Mouse (Mus musculus): ENCODE measurements around the gene Lbx1. TPM values are rescaled to one million over a fixed set of nuclear protein-coding genes. Genes with fewer than 3 reads are reported as not detected.

The Lbx1 gene
- polyA plus RNA-seq, 1 experiment from 2014 or later: 0.49 TPM

DNA sequence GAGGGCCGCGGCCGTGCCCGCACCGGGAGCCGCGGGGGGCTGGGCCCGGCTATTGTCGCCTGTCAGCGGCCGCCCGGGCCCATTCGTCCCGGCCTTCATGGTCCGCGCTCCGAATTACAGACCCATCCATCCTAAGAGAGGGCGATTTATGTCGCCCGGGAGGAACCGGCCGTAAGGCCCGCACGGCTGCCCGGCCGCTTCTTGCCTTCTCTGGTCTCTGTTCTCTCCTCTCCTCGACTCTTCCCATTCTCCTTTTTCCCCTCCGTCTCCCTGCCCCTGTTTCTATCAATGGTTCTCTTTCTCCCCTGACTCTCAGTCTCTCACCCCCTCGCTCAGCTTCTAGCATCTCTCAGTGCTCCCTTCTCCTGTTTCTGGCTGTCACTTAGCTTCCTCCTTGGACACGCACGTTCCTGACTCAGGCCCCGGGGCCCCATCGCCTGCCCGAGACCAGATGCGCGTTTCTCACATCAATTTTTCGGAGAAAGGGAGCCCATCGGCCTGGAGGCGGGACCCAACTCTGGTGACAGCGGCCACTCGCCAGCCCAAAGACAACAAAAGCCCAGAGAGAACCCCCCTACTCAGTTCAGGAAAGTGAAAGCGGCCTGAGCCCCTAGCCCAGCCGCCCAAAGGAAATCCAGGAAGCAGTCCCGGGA lies 4.1 kb downstream of the Lbx1 start:
- DNase-seq: peak; percentile 53
- WGBS: under 1% methylated on average over 44 of the region's 44 CpGs
- Histone ChIP-seq H3K27me3 (ENCODE audit: control insufficient read depth, insufficient read depth, low read length) (peaks cover 94% of the 10 kb centered on the region), H3K9ac (replicated peaks; ENCODE audit: low read length) (no peak overlapping the region), H3K36me3 (ENCODE audit: control insufficient read depth, insufficient read depth, low read length) (no peaks in the 10 kb centered on the region), H3K9me3 (ENCODE audit: control insufficient read depth, low read length) (no peaks in the 10 kb centered on the region), H3K27ac (replicated peaks; ENCODE audit: low read depth, low read length) (no peak overlapping the region), H3K4me1 (ENCODE audit: control insufficient read depth, insufficient read depth, low read length) (0 out of 2 replicates have a peak, but pooled peaks cover 4% of the 10 kb centered on the region), H3K4me3 (replicated peaks; ENCODE audit: low read depth, low read length) (0 out of 2 replicates have a peak overlapping the region, but pooled peaks have one; percentile 4), H3K4me2 (ENCODE audit: low read length) (peak overlapping the region; percentile 42)
- ATAC-seq (ENCODE audit: low FRiP score, low TSS enrichment): peak; percentile 49; the same call in 1 of the 2 replicates

DNA sequence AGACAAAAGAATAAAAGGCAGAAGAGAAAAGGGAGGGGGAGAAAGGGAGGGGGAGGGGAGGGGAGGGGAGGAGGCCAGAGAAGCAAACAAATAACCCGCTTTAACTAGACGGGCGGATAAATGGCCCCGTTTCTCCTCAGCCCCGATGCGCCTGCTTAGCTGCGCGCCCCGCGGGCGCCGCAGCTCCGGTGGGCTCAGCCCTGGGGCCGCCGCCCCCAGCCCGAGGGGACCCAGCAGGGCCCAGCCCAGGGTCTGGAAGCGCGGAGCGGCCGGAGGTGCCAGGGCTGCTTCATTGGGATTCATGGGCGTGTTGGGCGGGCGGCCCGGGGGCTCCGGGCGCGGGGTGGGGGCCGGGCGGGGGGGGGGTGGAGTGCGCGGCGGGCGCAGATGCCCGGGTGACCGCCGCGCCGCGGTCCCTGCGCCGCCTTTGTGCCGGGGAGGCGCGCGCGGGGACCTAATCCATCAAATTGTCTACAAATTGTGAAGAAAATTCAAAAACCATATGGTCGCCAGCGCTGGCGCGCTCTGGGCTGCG lies 4.7 kb downstream of the Lbx1 start:
- Histone ChIP-seq H3K27ac (replicated peaks; ENCODE audit: low read depth, low read length) (no peak overlapping the region), H3K4me1 (ENCODE audit: control insufficient read depth, insufficient read depth, low read length) (0 out of 2 replicates have a peak, but pooled peaks cover 4% of the 10 kb centered on the region), H3K36me3 (ENCODE audit: control insufficient read depth, insufficient read depth, low read length) (no peaks in the 10 kb centered on the region), H3K9ac (replicated peaks; ENCODE audit: low read length) (no peak overlapping the region), H3K27me3 (ENCODE audit: control insufficient read depth, insufficient read depth, low read length) (peaks cover 94% of the 10 kb centered on the region), H3K4me3 (replicated peaks; ENCODE audit: low read depth, low read length) (0 out of 2 replicates have a peak overlapping the region, but pooled peaks have one; percentile 4), H3K4me2 (ENCODE audit: low read length) (peak overlapping the region; percentile 42), H3K9me3 (ENCODE audit: control insufficient read depth, low read length) (no peaks in the 10 kb centered on the region)
- ATAC-seq (ENCODE audit: low FRiP score, low TSS enrichment): peak; percentile 34; the same call in 1 of the 2 replicates
- no peak for DNase-seq
- WGBS: under 1% methylated on average over 51 of the region's 51 CpGs

DNA sequence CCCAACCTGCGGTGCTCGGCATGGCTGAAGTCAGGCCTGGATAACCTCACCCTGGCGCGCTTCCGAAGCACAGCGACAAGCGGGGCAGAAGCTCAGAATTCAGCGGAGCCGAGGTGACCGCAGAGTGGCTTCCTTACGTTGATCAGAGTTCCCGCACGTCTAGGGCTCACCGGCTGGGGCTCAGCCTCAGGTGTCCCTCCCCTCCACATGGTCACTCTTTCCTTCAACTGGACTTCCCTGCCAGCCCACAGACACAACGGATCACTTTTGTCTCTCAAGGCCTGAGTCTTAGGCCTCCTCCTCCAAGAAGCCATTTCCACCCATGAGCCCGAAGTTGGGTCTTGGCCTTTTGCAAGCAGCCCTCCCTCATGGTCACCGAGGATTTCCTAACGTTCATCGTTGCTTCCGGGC lies 5.4 kb downstream of the Lbx1 start:
- Histone ChIP-seq H3K4me2 (ENCODE audit: low read length) (no peak overlapping the region), H3K9me3 (ENCODE audit: control insufficient read depth, low read length) (no peaks in the 10 kb centered on the region), H3K27ac (replicated peaks; ENCODE audit: low read depth, low read length) (no peak overlapping the region), H3K4me1 (ENCODE audit: control insufficient read depth, insufficient read depth, low read length) (0 out of 2 replicates have a peak, but pooled peaks cover 4% of the 10 kb centered on the region), H3K36me3 (ENCODE audit: control insufficient read depth, insufficient read depth, low read length) (no peaks in the 10 kb centered on the region), H3K9ac (replicated peaks; ENCODE audit: low read length) (no peak overlapping the region), H3K4me3 (replicated peaks; ENCODE audit: low read depth, low read length) (no peak overlapping the region), H3K27me3 (ENCODE audit: control insufficient read depth, insufficient read depth, low read length) (peaks cover 94% of the 10 kb centered on the region)
- ATAC-seq (ENCODE audit: low FRiP score, low TSS enrichment) (no peak), DNase-seq (peak; percentile 39)
- WGBS: under 1% methylated on average over 20 of the region's 20 CpGs

DNA sequence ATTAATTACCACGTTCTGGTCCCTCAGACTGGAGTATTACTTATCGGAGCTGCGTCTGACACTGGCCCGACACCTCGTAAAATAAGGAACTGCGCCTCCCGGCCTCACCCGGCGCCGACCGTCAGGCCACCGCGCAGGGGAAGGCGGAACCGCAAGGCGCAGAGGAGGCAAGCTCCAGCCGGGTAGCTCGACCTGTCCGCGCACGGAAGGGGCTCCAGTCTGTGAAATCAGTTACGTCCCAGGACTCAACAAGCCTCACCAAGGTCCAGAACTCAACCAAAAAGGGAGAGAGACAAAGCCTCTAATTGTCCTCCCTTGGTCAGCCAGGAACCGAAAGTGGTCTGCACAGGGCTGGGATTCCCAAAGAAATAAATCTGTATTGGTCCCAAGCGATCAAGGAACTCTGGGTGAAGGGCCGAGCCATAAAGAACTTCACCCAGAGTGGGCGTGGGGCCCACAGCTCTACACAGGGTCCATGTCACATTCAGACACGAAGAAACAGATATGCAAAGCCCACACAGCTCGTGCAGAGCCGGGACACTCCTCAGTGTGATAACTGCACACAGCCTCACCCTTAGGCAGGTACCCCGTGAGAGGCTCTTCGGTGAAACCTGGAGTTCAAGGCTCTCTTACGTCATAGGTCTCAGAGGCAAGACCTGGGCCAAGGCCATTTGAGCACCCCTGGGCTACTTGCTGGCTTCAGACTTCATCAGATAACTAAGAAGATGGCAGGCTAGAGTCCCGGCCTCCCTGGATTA lies 6.1 kb downstream of the Lbx1 start:
- Histone ChIP-seq H3K9ac (replicated peaks; ENCODE audit: low read length) (no peak overlapping the region), H3K9me3 (ENCODE audit: control insufficient read depth, low read length) (no peaks in the 10 kb centered on the region), H3K4me2 (ENCODE audit: low read length) (no peak overlapping the region), H3K4me1 (ENCODE audit: control insufficient read depth, insufficient read depth, low read length) (no peaks in the 10 kb centered on the region), H3K27me3 (ENCODE audit: control insufficient read depth, insufficient read depth, low read length) (peaks cover 94% of the 10 kb centered on the region), H3K27ac (replicated peaks; ENCODE audit: low read depth, low read length) (no peak overlapping the region), H3K4me3 (replicated peaks; ENCODE audit: low read depth, low read length) (no peak overlapping the region), H3K36me3 (ENCODE audit: control insufficient read depth, insufficient read depth, low read length) (no peaks in the 10 kb centered on the region)
- no peak for ATAC-seq (ENCODE audit: low FRiP score, low TSS enrichment)
- WGBS: 1% methylated on average over 33 of the region's 33 CpGs
- DNase-seq: peak; percentile 33

DNA sequence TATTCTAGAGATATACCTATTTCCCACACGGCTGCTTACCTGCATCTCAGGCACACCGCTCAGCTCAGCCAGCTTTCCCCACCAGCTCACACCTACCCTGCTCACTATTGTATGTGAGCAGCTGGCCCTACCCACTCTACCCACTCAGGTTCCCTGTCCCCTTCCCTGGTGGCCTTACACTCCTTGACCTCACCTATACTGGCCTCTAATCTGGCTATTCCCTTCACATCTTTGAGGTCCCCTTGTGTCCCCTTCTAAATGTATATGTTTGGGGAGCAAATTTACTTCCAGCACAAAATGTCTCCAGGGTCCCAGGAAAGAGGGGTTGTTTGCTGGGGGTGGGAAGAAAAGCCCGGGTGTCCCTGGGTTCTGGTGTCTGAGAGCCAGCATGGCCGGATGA lies 6.8 kb downstream of the Lbx1 start:
- 8% methylated on average over 4 of the region's 4 CpGs for WGBS
- Histone ChIP-seq H3K4me1 (ENCODE audit: control insufficient read depth, insufficient read depth, low read length) (no peaks in the 10 kb centered on the region), H3K9me3 (ENCODE audit: control insufficient read depth, low read length) (no peaks in the 10 kb centered on the region), H3K9ac (replicated peaks; ENCODE audit: low read length) (no peak overlapping the region), H3K27ac (replicated peaks; ENCODE audit: low read depth, low read length) (no peak overlapping the region), H3K36me3 (ENCODE audit: control insufficient read depth, insufficient read depth, low read length) (no peaks in the 10 kb centered on the region), H3K4me2 (ENCODE audit: low read length) (no peak overlapping the region), H3K4me3 (replicated peaks; ENCODE audit: low read depth, low read length) (no peak overlapping the region), H3K27me3 (ENCODE audit: control insufficient read depth, insufficient read depth, low read length) (peaks cover 94% of the 10 kb centered on the region)
- no peak for DNase-seq
- no peak for ATAC-seq (ENCODE audit: low FRiP score, low TSS enrichment)

DNA sequence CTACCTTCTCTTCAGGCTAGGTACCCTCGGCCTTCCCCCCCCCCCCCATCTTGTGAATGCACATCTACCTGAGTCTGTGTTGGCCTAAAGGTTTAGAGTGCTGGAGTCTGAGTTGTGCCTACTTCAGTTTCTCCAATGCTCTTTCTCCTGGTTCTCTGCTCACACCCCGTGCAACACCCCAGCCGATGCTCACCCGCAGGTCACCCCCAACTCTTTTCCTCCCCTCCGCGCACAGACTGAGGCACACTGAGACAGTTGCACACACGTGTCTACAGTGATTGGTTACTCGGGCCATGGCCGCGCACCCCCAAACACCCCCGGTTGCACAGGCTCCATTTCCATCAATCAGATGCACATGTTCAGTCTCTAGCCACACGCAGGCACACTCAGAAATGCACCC lies 7.5 kb downstream of the Lbx1 start:
- Histone ChIP-seq H3K27me3 (ENCODE audit: control insufficient read depth, insufficient read depth, low read length) (peaks cover 95% of the 10 kb centered on the region), H3K27ac (replicated peaks; ENCODE audit: low read depth, low read length) (no peak overlapping the region), H3K36me3 (ENCODE audit: control insufficient read depth, insufficient read depth, low read length) (no peaks in the 10 kb centered on the region), H3K9ac (replicated peaks; ENCODE audit: low read length) (no peak overlapping the region), H3K4me2 (ENCODE audit: low read length) (no peak overlapping the region), H3K4me3 (replicated peaks; ENCODE audit: low read depth, low read length) (no peak overlapping the region), H3K9me3 (ENCODE audit: control insufficient read depth, low read length) (no peaks in the 10 kb centered on the region), H3K4me1 (ENCODE audit: control insufficient read depth, insufficient read depth, low read length) (no peaks in the 10 kb centered on the region)
- DNase-seq (no peak), ATAC-seq (ENCODE audit: low FRiP score, low TSS enrichment) (no peak)
- 7% methylated on average over 12 of the region's 12 CpGs for WGBS

DNA sequence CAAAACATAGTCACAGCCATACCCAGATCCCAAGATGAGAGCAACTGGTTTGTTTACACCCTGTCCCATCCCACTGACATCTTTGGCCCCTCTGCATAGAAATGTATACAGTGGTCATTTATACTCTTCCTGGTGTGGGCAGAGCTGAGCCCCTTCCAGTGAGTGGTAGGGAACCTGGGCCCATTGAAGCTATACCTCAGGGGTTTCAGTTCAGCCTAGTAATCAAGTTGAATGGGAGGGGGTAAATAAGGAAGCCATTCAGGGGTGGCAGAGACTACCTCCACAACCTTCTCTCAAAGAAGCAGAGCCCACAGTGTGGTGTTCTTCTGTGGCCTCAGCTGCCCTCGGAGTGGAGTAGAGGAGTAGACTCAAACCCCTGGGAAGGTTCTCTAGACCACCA lies 7.9 kb downstream of the Lbx1 start:
- Histone ChIP-seq H3K4me2 (ENCODE audit: low read length) (no peak overlapping the region), H3K9ac (replicated peaks; ENCODE audit: low read length) (no peak overlapping the region), H3K27ac (replicated peaks; ENCODE audit: low read depth, low read length) (no peak overlapping the region), H3K27me3 (ENCODE audit: control insufficient read depth, insufficient read depth, low read length) (peaks cover 99% of the 10 kb centered on the region), H3K9me3 (ENCODE audit: control insufficient read depth, low read length) (no peaks in the 10 kb centered on the region), H3K36me3 (ENCODE audit: control insufficient read depth, insufficient read depth, low read length) (no peaks in the 10 kb centered on the region), H3K4me1 (ENCODE audit: control insufficient read depth, insufficient read depth, low read length) (no peaks in the 10 kb centered on the region), H3K4me3 (replicated peaks; ENCODE audit: low read depth, low read length) (no peak overlapping the region)
- 0% methylated on average over 1 of the region's 1 CpGs for WGBS
- ATAC-seq (ENCODE audit: low FRiP score, low TSS enrichment) (no peak), DNase-seq (no peak)

DNA sequence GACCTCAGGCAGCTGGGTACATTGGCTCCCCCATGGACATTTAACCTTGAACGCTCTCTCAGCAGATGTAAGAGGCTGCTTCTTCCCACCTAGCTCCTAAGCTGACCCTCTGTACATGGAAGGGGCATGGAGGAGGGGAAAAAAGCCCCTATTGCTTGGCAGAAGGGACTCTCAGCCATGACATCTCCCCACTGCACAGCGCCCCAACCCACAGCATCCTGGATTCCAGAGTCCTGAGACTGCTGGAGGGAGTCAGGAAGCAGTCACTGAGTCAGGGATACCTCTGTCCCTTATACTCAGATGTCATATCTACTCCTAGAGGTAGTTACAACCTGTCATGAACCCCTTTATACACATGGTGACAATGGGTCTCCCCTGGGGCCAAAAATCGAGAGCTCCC lies 8.6 kb downstream of the Lbx1 start:
- Histone ChIP-seq H3K4me2 (ENCODE audit: low read length) (no peak overlapping the region), H3K36me3 (ENCODE audit: control insufficient read depth, insufficient read depth, low read length) (no peaks in the 10 kb centered on the region), H3K4me1 (ENCODE audit: control insufficient read depth, insufficient read depth, low read length) (no peaks in the 10 kb centered on the region), H3K27me3 (ENCODE audit: control insufficient read depth, insufficient read depth, low read length) (peaks cover 99% of the 10 kb centered on the region), H3K27ac (replicated peaks; ENCODE audit: low read depth, low read length) (no peak overlapping the region), H3K9me3 (ENCODE audit: control insufficient read depth, low read length) (no peaks in the 10 kb centered on the region), H3K4me3 (replicated peaks; ENCODE audit: low read depth, low read length) (no peak overlapping the region), H3K9ac (replicated peaks; ENCODE audit: low read length) (no peak overlapping the region)
- WGBS: 5% methylated on average over 3 of the region's 3 CpGs
- DNase-seq: no peak
- no peak for ATAC-seq (ENCODE audit: low FRiP score, low TSS enrichment)

Data from midbrain, embryonic 14.5 days (tissue).